Mouse (Mus musculus): Measurements from ENCODE around the gene Dusp16. TPM values are rescaled to one million over a fixed set of nuclear protein-coding genes. Genes with fewer than 3 reads are reported as not detected.

The Dusp16 gene
- total RNA-seq, 2 experiments from 2014 or later = 22.8 TPM

DNA sequence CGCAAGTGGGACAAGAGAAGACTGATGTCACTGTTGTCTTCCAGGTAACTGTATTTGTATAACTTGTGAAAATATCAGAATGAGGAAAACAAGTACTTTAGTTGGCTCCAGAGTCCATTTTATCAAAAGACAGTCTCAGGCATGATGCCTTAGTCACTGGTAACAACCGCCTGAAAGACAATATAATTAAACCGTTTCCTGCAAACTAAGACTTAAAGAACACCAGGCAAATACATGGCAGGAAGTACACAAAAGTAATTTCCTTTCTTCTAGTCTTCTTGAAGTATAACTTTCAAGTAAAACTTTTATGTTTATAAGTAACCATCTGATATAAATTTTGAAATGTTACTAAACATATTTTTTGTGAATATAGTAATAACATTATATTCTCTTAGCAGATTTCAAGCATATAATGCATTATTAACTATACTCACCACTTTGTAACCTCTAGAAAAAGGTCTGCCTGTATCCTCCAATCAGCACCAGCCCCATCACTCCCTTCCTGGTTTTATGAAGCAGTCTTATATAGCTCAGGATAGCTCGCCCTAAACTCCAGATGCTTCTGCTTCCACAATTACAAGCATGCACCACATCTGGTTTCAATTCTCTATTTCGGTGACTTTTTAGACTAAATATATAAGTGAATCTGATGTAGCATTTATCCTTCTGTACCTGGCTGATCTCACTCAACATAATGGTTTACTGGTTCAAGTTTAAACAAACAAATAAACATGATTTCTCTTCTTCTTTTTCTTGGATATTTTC is 40.4 kb downstream of the Dusp16 start:
- intact Hi-C loops (cut with DNase I) = no loop called here
- DNase-seq (ENCODE audit: low spot score) = no peak

- intact Hi-C loops (cut with DNase I) = no loop called here
- DNase-seq (ENCODE audit: low spot score) = no peak
Observed at GRCm38 (mm10) chr6:134751087-134751486, 41.3 kb downstream of the Dusp16 start.

DNA sequence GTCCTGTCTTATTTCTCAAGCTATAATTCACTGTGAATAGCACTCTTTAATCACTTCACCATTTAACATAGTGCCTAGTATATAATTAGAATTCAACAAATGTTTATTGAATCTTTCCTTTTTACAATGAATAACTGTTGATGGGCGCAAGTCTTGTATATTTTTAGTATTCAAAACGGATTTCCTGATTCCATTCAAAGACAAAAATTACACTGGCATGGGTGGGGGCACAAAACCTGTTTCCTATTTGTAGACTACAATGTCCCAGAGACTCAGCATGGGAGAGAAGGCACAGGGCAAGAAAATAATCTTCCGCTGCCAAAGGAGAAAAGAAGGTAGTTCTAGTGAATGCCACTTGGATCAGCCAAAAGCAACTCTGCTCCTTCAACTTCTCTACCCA is 44.3 kb downstream of the Dusp16 start:
- no peak for DNase-seq (ENCODE audit: low spot score)
- intact Hi-C loops (cut with DNase I) = no loop called here

DNA sequence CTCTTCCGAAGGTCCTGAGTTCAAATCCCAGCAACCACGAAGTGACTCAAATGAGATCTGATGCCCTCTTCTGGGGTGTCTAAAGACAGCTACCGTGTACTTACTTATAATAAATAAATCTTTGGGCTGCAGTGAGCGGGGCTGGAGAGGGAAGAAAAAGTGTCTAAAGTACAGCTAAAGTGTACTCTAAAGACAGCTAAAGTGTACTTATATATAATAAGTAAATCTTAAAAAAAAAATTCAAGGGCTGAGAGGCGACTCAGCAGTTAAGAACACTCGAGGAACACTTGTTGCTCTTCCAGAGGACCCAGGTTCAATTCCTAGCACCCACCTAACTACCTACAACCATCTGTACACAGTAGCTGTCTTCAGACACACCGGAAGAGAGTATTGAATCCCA is 46.5 kb downstream of the Dusp16 start:
- DNase-seq (ENCODE audit: low spot score) = no peak
- intact Hi-C loops (cut with DNase I) = no loop called here

- no peak for DNase-seq (ENCODE audit: low spot score)
- intact Hi-C loops (cut with DNase I) = no loop called here
Observed at GRCm38 (mm10) chr6:134743568-134743967, 48.9 kb downstream of the Dusp16 start.

GRCm38 (mm10) chr6:134736853-134737252 is 55.6 kb downstream of the Dusp16 start:
- intact Hi-C loops (cut with DNase I) = no loop called here
- DNase-seq (ENCODE audit: low spot score) = no peak

GRCm38 (mm10) chr6:134733800-134734221 is 58.6 kb downstream of the Dusp16 start:
- no peak for DNase-seq (ENCODE audit: low spot score)

GRCm38 (mm10) chr6:134732813-134733212 is 59.6 kb downstream of the Dusp16 start:
- intact Hi-C loops (cut with DNase I) = no loop called here
- no peak for DNase-seq (ENCODE audit: low spot score)

More at GRCm38 (mm10) chr6:134733800-134734221, 58.6 kb downstream of the Dusp16 start:
- intact Hi-C loops (cut with DNase I) = no loop called here

GRCm38 (mm10) chr6:134730978-134731377 is 61.4 kb downstream of the Dusp16 start:
- intact Hi-C loops (cut with DNase I) = no loop called here
- no peak for DNase-seq (ENCODE audit: low spot score)

DNA sequence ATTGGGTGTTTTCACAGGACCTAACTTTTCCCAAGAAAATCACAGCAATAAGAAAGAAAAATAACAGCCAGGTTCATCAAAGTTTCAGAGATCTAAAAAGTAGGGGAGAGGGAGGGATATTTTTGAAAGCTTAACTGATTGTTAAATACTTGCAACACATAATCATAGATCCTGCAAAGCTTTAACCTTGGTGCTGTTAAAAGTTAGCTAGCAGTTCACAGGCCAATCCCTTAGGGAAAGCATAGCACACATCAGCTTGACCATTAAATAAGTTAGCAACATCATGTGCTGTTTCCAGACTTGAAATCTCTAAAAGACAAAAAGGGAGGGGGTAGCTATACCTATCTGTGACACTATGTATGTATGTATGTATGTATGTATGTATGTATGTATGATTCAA is 67.0 kb downstream of the Dusp16 start:
- intact Hi-C loops (cut with DNase I) = no loop called here
- no peak for DNase-seq (ENCODE audit: low spot score)

DNA sequence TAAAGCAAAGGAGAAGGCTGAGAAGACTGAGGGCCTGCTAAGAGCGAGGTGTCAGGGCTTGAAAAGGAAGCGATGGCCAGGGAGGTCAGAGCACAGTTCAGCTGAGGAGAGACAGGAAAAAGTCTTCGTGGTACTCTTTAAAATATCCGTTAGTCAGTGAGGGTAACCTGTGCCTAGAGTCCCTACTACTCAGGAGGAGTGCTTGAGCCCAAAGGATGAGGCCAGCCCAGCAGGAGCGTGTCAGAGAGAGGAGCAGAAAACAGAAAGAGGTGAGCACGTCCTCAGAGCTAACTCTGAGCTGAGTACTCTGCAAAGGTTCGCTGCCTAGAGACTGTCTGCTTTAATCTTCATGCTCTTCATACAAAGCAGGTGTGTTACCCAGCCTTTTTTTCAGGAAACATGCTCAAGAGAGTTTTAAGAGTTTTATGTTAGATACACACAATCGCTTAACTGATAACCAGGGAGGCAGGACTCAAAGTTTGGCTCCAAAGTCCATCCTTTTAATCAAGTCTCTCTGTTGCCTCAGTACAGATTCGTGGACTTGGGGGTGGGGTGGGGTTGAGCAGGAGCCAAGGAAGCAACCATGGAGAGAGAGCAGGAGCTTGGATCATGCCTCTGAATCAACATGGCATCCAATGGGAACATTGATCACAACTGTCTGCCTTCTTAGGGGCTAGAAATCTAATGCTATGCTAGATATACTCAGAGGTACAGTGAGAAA is 68.4 kb downstream of the Dusp16 start:
- no peak for DNase-seq (ENCODE audit: low spot score)

GRCm38 (mm10) chr6:134723326-134723725 is 69.1 kb downstream of the Dusp16 start:
- intact Hi-C loops (cut with DNase I) = loop anchor here (5.0 kb wide), 1 partner anchor 34 kb away; no protein-coding TSS in a partner anchor

More for the DNA sequence above, 68.4 kb downstream of the Dusp16 start:
- intact Hi-C loops (cut with DNase I) = loop anchor here (5.0 kb wide), 1 partner anchor 33 kb away; no protein-coding TSS in a partner anchor

DNA sequence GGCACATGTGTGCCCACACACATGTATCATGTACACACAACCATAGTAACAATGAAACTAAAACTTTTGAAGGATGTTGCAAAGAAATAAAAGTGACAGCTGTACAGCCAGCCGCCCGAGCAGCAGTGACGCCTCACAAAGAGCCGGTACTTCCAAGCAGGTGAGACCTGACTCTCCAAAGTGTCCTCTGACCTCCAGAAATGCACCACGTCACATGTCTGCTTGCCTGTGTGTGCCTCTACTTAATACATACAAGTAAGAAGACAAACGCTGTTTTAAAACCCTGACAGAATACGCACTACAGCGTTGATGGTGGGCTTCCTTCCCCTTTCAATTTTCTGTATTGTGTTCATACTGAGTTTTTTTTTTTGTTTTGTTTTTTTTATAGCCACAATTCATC is 69.5 kb downstream of the Dusp16 start:
- no peak for DNase-seq (ENCODE audit: low spot score)
- intact Hi-C loops (cut with DNase I) = loop anchor here (5.0 kb wide), 1 partner anchor 34 kb away; no protein-coding TSS in a partner anchor

More at GRCm38 (mm10) chr6:134723326-134723725, 69.1 kb downstream of the Dusp16 start:
- no peak for DNase-seq (ENCODE audit: low spot score)

GRCm38 (mm10) chr6:134721729-134722269 is 70.6 kb downstream of the Dusp16 start:
- intact Hi-C loops (cut with DNase I) = loop anchor here (5.0 kb wide), 1 partner anchor 36 kb away; no protein-coding TSS in a partner anchor
- no peak for DNase-seq (ENCODE audit: low spot score)

DNA sequence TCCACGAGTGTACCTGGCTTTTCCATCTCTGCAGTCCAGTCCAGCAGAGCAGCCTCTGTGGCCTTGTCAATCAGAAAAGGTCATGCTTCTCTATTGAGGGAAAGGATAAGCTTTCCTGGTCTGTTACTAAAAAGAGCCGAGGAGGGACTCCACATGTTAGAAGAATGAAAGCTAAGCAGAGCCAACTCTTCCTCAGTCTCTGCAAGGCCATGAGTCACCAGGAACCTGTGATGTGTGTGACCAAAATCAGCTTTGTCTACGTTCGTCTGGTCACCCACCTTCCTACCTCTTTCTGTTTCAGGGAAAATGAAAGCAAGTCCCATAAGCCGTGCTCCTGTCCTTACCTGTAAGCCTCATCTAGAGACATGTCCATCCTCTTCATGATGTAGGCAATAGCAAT is 72.3 kb downstream of the Dusp16 start:
- intact Hi-C loops (cut with DNase I) = loop anchor here (5.0 kb wide), 1 partner anchor 37 kb away; no protein-coding TSS in a partner anchor
- no peak for DNase-seq (ENCODE audit: low spot score)

GRCm38 (mm10) chr6:134719156-134719555 is 73.3 kb downstream of the Dusp16 start:
- intact Hi-C loops (cut with DNase I) = no loop called here
- no peak for DNase-seq (ENCODE audit: low spot score)

- DNase-seq (ENCODE audit: low spot score) = no peak
- intact Hi-C loops (cut with DNase I) = no loop called here
Observed at GRCm38 (mm10) chr6:134718668-134719065, 73.8 kb downstream of the Dusp16 start.

DNA sequence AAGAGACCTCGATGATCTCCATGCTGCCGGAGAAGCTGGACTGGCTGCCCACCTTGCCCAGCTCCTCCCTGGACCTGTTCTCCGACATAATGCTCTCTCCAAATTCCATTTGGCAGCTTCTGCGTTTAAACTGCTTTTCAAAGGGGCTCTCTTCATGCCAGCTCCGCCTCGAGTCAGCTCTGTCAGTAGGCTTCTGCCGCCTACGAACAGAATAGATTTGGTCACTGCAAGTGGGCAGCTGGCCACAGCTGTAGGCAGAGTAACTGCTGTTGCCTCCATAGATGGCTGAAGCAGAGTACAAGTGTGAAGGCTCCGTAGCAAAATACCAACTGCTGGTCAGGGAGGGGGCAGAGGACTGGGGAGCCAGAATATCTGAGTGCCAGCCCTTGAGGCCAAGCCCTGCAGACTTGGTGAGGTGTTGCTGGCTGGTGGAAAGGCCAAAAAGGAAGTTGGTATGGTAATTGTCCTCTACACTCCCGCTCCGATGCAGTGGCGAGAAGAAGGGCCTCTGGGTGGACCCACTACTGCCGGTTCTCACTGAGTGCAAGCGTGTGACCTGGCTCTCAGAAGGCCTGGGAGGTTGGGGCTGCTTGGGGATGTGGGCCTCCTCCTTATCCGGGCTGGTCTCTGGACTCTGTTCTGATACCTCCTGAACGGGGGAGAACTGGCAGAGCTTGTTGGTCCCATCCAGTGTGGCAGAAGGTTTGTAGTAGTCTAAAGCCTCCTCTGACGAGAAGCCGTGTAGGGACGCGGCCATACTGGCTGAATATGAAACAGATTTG is 74.3 kb downstream of the Dusp16 start:
- intact Hi-C loops (cut with DNase I) = no loop called here
- no peak for DNase-seq (ENCODE audit: low spot score)

- DNase-seq (ENCODE audit: low spot score) = no peak
- intact Hi-C loops (cut with DNase I) = no loop called here
Observed at GRCm38 (mm10) chr6:134716168-134716587, 76.2 kb downstream of the Dusp16 start.

- intact Hi-C loops (cut with DNase I) = no loop called here
- no peak for DNase-seq (ENCODE audit: low spot score)
Observed at GRCm38 (mm10) chr6:134713897-134714296, 78.5 kb downstream of the Dusp16 start.
